Mouse (Mus musculus): ENCODE results near the gene Arel1. TPM values are rescaled to one million over a fixed set of nuclear protein-coding genes. Genes with fewer than 3 reads are reported as not detected.

Arel1 gene
- polyA plus RNA-seq, 1 experiment: 28.6 TPM

DNA sequence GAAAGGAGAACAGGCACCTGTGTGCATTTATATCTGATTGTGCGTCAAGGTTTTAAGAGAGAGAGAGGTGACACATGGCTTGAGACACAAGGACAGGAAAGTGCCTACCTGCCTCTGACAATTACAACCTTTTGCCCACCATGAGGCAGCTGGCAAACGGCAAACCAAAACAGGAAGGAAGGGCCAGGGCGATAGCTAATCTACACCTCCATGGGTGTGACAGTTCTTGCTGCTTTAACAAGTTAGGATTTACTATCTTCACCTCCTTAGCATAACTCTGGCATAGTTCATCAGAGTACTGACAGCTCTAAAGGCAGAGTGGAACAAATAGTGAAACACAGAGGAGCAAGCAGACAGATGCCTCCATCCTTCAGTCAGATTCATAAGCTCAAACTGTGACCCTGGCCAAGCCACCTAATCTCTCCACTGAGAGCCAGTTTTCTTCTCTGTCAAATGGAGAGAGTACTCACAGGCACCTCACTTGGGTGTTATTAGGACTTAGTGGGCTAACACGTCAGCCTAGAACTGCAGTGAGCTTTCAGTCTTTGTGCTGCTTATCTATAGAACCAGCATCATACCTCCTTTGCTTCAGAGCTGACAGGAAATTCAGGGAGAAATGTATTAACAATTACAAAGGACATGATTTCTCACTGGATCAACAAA, 26.4 kb downstream of the Arel1 start:
- Histone ChIP-seq H3K4me1 (ENCODE audit: control insufficient read depth, insufficient read depth, low read length) (no peaks in the 10 kb centered on the region), H3K4me3 (replicated peaks; ENCODE audit: control insufficient read depth, low read depth, low read length) (no peak overlapping the region), H3K27ac (ENCODE audit: control insufficient read depth, insufficient read depth, low read depth, low read length, poor library complexity) (no peak overlapping the region)
- TF ChIP-seq POLR2A (IDR thresholded peaks at IDR 0.05; ENCODE audit: borderline replicate concordance, control insufficient read depth, low read depth, low read length): no peak
- no peak for TF ChIP-seq CTCF (IDR thresholded peaks at IDR 0.05; ENCODE audit: control insufficient read depth, insufficient read depth, low read length)
- 47% methylated on average over 4 of the region's 4 CpGs for WGBS

GRCm38 (mm10) chr12:84943006-84943952, 27.4 kb downstream of the Arel1 start:
- no peak overlapping the region for H3K27ac ChIP-seq (ENCODE audit: control insufficient read depth, insufficient read depth, low read depth, low read length, poor library complexity)
- TF ChIP-seq CTCF (IDR thresholded peaks at IDR 0.05; ENCODE audit: control insufficient read depth, insufficient read depth, low read length) (no peak), POLR2A (IDR thresholded peaks at IDR 0.05; ENCODE audit: borderline replicate concordance, control insufficient read depth, low read depth, low read length) (no peak)
- WGBS: 79% methylated on average over 21 of the region's 21 CpGs
- no peak overlapping the region for H3K4me3 ChIP-seq (replicated peaks; ENCODE audit: control insufficient read depth, low read depth, low read length)
- no peaks in the 10 kb centered on the region for H3K4me1 ChIP-seq (ENCODE audit: control insufficient read depth, insufficient read depth, low read length)

DNA sequence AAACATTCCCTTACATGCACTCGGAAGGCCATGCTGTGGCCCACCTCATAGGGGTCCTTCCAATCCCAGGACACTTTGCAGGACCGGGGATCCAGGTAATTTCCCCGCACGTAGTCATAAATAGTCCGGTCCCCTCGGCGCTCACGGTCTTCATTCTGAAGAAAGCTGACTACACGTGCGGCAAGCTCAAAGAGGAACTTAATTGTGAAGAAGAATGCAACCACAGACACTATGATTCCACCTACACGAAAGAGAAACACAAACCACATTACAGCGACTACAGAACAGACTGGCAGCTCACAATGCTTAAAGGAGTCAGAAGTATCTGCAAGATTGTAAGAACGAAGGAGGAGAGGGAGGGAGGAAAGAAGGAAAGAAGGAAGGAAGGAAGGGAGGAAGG, 29.0 kb downstream of the Arel1 start:
- Histone ChIP-seq H3K4me1 (ENCODE audit: control insufficient read depth, insufficient read depth, low read length) (no peaks in the 10 kb centered on the region), H3K27ac (ENCODE audit: control insufficient read depth, insufficient read depth, low read depth, low read length, poor library complexity) (no peak overlapping the region), H3K4me3 (replicated peaks; ENCODE audit: control insufficient read depth, low read depth, low read length) (no peak overlapping the region)
- TF ChIP-seq CTCF (IDR thresholded peaks at IDR 0.05; ENCODE audit: control insufficient read depth, insufficient read depth, low read length) (no peak), POLR2A (IDR thresholded peaks at IDR 0.05; ENCODE audit: borderline replicate concordance, control insufficient read depth, low read depth, low read length) (no peak)
- 69% methylated on average over 13 of the region's 13 CpGs for WGBS

GRCm38 (mm10) chr12:84940343-84940742, 30.4 kb downstream of the Arel1 start:
- 87% methylated on average over 7 of the region's 7 CpGs for WGBS
- no peaks in the 10 kb centered on the region for H3K4me1 ChIP-seq (ENCODE audit: control insufficient read depth, insufficient read depth, low read length)
- no peak overlapping the region for H3K27ac ChIP-seq (ENCODE audit: control insufficient read depth, insufficient read depth, low read depth, low read length, poor library complexity)
- TF ChIP-seq CTCF (IDR thresholded peaks at IDR 0.05; ENCODE audit: control insufficient read depth, insufficient read depth, low read length): no peak
- no peak for TF ChIP-seq POLR2A (IDR thresholded peaks at IDR 0.05; ENCODE audit: borderline replicate concordance, control insufficient read depth, low read depth, low read length)
- H3K4me3 ChIP-seq (replicated peaks; ENCODE audit: control insufficient read depth, low read depth, low read length): no peak overlapping the region

- Histone ChIP-seq H3K27ac (ENCODE audit: control insufficient read depth, insufficient read depth, low read depth, low read length, poor library complexity) (no peak overlapping the region), H3K4me1 (ENCODE audit: control insufficient read depth, insufficient read depth, low read length) (no peaks in the 10 kb centered on the region), H3K4me3 (replicated peaks; ENCODE audit: control insufficient read depth, low read depth, low read length) (no peak overlapping the region)
- 89% methylated on average over 7 of the region's 7 CpGs for WGBS
- TF ChIP-seq POLR2A (IDR thresholded peaks at IDR 0.05; ENCODE audit: borderline replicate concordance, control insufficient read depth, low read depth, low read length) (no peak), CTCF (IDR thresholded peaks at IDR 0.05; ENCODE audit: control insufficient read depth, insufficient read depth, low read length) (no peak)
Measured at GRCm38 (mm10) chr12:84939117-84939516, 31.6 kb downstream of the Arel1 start.

DNA sequence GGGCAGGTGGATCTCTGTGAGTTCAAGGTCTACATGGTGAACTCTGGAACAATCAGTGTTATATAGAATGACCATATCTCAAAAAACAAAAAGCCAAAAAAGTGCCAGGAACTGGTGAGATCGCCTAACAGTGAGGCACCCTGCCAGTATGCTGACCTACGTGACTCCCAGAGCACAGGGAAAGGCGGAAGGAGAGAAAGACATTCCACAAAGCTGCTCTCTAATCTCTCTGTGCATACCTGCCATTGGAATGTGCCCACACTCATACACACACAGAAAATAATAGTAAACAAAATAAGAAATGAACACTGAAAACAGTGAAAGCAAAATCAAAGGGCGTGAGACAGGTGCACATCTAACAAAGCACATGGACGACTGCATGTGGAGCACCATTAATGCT, 35.4 kb downstream of the Arel1 start:
- H3K4me1 ChIP-seq (ENCODE audit: control insufficient read depth, insufficient read depth, low read length): no peaks in the 10 kb centered on the region
- no peak overlapping the region for H3K27ac ChIP-seq (ENCODE audit: control insufficient read depth, insufficient read depth, low read depth, low read length, poor library complexity)
- 90% methylated on average over 5 of the region's 5 CpGs for WGBS
- no peak for TF ChIP-seq POLR2A (IDR thresholded peaks at IDR 0.05; ENCODE audit: borderline replicate concordance, control insufficient read depth, low read depth, low read length)
- TF ChIP-seq CTCF (IDR thresholded peaks at IDR 0.05; ENCODE audit: control insufficient read depth, insufficient read depth, low read length): no peak
- H3K4me3 ChIP-seq (replicated peaks; ENCODE audit: control insufficient read depth, low read depth, low read length): no peak overlapping the region

- no peak overlapping the region for H3K27ac ChIP-seq (ENCODE audit: control insufficient read depth, insufficient read depth, low read depth, low read length, poor library complexity)
- H3K4me3 ChIP-seq (replicated peaks; ENCODE audit: control insufficient read depth, low read depth, low read length): no peak overlapping the region
- 86% methylated on average over 6 of the region's 6 CpGs for WGBS
- H3K4me1 ChIP-seq (ENCODE audit: control insufficient read depth, insufficient read depth, low read length): no peaks in the 10 kb centered on the region
- TF ChIP-seq POLR2A (IDR thresholded peaks at IDR 0.05; ENCODE audit: borderline replicate concordance, control insufficient read depth, low read depth, low read length) (no peak), CTCF (IDR thresholded peaks at IDR 0.05; ENCODE audit: control insufficient read depth, insufficient read depth, low read length) (no peak)
Measured at GRCm38 (mm10) chr12:84932210-84932609, 38.5 kb downstream of the Arel1 start.

GRCm38 (mm10) chr12:84926542-84926941, 44.2 kb downstream of the Arel1 start:
- WGBS: 63% methylated on average over 6 of the region's 6 CpGs
- H3K4me1 ChIP-seq (ENCODE audit: control insufficient read depth, insufficient read depth, low read length): no peaks in the 10 kb centered on the region
- no peak overlapping the region for H3K27ac ChIP-seq (ENCODE audit: control insufficient read depth, insufficient read depth, low read depth, low read length, poor library complexity)
- TF ChIP-seq CTCF (IDR thresholded peaks at IDR 0.05; ENCODE audit: control insufficient read depth, insufficient read depth, low read length) (no peak), POLR2A (IDR thresholded peaks at IDR 0.05; ENCODE audit: borderline replicate concordance, control insufficient read depth, low read depth, low read length) (no peak)
- H3K4me3 ChIP-seq (replicated peaks; ENCODE audit: control insufficient read depth, low read depth, low read length): no peak overlapping the region

Measured in bone marrow, adult 2 months (tissue).